Mouse (Mus musculus) thymus, postnatal 0 days (tissue): ENCODE data around the gene Fam160b1. TPM values are rescaled to one million over a fixed set of nuclear protein-coding genes. Genes with fewer than 3 reads are reported as not detected.
A peak's percentile ranks its signal among the peaks of the same experiment; 100 is the strongest.

Experiments
- DNase-seq: peaks from one replicate; pipeline ENCODE4 v3.0.0-alpha.2; 2015; ENCODE audit warnings: low spot score
- polyA plus RNA-seq: library from polyadenylated mRNA; unstranded; fragments of >200 nt; fragmentation: Nextera tagmentation; extraction: Ambion mirVana; gene quantifications from 2 replicates; pipeline ENCODE4 v1.2.1, GENCODE M21; 2015

Gene Fam160b1
- polyA plus RNA-seq, 1 experiment from 2014 or later: 17.0 TPM

DNA sequence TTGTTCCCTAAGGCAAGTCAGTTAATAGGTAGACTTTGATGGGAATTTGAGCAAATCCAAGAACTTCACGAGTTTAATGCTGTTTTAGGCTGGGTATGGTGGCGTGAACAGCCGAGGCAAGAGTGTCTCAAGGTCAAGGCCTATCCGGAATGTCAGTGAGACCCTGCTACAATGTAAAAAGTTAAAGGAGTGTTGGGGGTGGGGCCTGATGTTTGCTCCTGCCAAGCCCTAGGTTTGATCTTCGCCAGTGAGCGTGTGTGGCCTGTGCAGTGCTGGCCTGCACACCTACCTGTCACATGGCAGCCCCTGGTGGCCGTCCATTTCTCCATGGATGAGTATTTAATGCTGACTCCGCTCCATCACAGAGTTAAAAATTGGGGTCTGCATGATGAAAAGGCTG, 5.5 kb downstream of the Fam160b1 start:
- DNase-seq: no peak

DNA sequence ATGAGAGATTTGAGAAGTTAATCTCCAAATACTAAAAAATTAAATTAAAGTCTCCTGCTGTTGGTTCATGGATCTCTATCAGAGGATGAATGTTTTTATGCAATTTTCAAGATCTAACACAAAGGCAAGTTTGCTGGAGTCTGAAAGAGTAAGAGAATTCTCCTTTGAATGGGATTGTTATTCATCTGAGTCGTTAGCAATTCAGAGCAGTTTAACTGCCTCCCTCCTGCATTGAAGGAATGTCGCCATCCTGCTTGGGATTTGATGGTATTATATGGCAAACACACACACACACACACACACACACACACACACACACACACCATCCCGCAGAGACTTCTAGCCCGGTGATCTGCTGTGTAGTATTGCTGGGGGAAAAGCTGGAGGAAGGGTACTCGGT, 6.1 kb downstream of the Fam160b1 start:
- DNase-seq: no peak

DNA sequence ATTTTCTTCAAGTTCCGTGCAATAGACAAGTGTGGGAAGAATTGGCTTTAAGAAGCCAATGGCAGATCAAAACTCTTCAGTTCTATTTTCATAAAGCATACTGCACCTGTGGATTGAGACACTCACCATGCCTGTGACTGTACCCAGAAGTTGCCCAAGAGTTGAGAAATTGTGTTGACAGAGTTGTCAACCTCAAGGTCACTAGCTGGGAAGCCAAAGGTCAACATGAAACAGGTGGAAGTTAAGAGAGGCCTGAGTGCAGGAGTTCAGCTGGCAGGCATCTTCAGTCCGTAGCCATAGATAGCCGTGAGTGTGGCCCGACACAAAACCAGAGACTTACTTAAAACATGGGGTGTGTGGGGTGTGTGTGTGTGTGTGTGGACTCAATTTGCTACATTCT, 6.7 kb downstream of the Fam160b1 start:
- DNase-seq: no peak

DNA sequence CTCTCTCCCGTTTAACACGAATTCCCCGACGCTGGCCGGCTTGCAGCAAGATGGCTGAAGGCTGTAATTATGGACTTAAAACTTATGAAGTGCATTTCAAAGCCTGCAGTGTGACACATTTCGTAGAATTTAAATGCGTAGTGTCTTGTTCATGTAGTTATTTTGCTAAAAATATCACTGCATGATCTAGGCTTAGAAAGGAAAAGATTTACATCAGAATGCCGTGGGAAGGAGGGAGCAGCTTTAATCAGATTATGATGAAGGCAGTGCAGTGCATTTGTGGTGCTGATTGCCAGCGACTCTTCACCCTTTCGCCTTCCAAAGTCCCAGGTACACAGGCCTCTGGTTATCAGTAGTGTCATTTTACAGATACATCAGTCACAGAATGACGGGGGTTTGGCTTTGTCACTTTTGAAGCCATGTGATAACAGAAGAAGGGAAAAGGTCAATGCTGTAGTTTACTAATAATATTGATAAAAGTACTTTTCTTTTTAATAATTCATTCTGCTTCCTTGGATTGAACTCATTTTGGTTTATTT, 7.4 kb downstream of the Fam160b1 start:
- no peak for DNase-seq

DNA sequence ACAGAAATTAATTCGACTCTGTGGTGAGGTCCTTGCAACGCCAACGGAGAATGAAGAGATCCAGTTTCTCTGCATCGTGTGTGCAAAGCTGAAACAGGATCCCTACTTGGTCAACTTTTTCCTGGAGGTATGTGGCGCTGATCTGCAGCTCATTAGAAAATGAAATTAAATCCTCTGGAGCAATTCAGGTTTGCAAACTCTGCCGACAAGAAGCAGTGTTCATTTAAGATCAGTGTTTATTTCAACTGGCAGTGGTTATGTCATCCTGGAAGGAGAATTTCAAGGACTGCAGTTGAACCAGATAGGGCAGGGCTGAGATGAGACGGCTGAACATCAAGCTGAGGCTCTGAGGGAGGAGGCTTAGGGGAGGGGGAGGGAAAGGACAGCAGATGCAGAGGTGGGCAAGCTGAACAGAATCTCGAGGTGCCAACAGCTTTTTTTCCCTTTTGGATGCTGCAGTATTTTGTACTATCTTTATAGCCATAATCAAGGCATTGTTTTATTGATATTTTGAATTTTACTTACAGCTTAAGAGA, 12.9 kb downstream of the Fam160b1 start:
- DNase-seq: no peak

DNA sequence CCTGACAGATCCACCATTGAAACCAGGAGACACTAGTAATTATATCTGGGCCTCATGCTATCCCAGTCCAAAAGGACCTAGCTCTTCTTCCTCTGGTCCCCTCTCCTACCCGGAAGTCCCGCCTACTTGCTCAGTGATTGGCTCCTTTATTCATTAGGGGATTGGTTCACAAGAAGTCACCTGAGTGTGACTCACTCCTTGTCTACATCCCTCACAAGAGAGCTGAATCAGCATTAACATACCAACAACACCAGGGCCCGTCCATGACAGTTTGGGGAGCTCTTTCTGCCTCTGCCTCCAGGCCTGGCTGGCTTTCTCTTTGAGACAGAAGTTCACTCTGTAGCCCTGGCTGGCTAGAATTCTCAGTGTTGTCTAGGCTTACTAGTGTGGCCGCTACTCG, 14.7 kb downstream of the Fam160b1 start:
- DNase-seq: no peak

DNA sequence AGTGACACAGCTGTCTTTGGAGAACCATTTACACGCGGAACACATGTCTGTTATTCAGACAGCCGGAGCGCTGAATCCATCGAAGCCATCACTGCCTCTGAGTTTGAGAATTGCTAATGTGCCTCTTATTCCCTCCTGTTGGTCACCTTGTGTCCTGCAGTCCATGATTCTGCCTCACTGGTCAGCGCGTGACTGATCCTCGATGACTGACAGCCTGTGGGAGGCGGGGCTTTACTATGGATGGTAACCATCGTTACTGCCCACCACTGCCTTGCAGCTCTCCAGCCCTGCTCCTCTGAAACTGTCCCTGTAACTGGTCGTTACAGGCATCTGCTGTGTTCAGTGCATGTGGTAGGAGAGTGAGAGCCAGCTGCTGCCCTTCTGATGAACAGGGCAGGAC, 15.3 kb downstream of the Fam160b1 start:
- DNase-seq: no peak

DNA sequence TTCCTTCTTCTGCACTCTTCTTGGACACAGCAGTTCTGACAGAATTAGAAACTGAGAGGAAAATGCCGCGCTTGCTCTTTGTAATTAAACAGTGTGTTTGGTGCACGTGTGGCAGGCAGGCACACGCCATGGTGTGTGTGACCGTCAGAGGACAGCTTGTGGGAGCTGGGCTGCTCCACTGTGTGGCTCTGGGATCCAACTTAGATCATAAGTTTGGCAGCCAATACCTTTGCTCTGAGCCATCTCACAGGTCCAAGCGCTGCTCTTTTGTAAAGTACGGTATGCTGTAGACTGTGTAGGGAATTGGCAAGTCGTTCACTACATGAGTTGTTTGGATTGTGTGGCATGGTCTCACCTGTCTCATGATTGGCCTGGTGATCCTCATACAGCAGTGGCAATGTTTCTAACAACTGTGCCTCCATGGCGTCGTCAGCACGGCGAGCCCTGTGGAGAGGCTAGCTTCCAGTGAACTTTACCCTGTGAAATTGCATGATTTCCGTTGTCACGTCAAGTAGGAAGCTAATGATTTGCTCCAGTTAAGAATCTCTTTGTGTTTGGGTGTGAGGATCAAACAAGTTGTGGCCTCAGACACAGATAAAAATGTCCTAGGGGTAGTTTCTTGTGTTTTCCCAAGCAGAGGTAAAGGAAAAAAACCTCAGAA, 16.7 kb downstream of the Fam160b1 start:
- DNase-seq: no peak

DNA sequence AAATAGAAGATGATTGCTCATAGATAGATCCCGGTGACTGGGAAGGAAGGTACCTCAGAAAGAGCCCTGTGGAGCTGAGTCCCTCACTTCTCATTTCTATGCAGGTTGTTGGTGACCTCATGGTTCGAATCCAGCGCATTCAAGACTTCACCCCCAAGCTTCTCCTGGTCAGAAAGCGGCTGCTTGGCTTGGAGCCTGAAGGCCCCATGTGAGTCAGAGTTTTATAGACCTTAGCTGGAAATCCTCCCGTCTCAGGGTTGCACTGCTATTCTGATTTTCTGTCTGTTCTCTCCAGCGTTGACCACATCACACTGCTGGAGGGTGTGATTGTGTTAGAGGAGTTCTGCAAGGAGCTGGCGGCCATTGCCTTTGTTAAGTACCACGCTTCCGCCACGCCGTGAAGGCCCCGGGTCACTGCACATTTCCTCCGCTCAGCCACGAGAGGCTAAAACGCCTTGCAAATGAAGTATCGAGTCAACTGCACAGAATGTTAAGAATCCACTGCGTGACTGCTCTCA, 25.8 kb downstream of the Fam160b1 start:
- DNase-seq: no peak

DNA sequence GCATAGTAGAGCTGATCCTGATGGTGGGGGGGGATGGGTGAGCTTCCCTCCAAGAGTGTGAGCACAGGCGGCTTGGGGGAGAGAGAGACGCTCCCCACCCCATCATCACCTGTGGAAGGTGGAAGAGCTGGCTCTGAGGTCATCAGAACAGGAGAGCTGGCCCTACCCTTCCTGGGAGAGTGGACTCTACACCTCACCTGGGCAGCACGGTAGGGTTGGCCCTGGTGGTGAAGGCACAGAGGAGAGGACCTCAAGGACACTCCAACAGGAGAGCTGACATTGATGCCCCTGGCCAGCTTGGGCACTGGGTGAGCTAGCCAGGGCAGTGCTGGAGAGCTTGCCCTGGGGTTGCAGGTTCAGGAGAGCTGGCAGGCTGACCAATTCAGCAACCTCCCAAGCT, 31.1 kb downstream of the Fam160b1 start:
- no peak for DNase-seq

DNA sequence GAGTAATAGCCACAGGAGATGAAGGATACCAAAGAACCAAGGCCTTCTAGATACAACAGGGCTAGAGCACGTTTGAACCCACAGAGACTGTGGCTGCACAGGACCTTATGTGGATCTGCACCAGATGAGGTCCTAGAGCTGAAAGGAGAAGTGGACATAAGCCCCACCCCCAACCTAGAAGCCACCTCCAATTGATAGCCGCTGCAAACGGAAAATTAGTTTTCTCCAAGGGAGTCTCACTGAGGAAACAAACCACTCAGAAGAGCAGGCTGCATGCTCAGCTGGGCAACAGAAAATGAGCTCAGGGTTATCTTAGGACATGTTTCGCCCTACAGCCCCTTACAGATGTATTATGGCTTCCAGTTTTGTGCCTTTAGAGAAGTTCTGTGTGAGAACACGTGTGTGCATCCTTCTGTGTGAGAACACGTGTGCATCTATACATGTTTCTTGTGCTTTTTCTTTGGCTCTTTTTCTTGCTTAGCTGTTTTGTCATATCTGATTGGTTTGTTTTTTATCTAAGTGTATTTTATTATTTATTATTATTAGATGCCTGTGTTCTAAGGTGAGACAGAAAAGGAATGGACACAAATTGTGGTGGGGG, 33.0 kb downstream of the Fam160b1 start:
- no peak for DNase-seq

DNA sequence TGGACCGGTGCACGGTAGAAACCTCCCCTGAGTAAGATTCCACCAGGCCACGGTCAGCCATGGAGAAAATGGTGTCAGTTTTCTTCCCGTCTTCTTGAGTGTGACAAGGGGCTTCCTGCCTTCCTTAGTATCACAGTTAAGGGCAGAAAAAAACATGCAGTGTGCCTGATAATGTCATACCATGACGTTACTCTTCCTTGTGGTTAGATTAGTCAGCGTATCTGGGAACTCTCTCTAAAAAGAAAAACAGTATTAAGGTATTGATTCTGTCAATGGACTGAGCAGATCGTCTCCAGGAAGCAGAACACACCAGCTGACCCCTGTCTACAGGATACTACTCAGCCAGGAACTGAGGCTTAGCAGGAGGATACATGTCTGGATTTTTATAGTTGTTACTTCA, 36.1 kb downstream of the Fam160b1 start:
- DNase-seq: no peak

DNA sequence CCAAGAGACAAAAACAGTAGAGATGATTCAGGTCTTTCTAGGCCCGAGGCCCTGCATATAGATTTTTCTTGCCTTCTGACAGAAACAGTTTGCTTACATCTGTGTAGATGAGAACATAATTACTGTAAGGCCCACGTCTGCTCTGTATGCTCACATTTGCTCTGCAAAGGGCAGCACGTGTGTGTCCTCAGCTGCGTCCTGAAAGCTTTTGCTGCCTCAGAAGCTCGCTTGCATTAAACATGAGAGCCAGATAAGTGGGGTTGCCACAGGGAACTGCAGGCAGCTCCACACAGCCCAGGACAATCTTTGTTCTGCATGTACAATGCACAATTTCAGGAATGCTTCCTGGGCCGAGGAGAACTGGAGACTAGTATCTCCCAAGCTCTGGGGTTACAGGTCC, 41.9 kb downstream of the Fam160b1 start:
- DNase-seq: no peak

DNA sequence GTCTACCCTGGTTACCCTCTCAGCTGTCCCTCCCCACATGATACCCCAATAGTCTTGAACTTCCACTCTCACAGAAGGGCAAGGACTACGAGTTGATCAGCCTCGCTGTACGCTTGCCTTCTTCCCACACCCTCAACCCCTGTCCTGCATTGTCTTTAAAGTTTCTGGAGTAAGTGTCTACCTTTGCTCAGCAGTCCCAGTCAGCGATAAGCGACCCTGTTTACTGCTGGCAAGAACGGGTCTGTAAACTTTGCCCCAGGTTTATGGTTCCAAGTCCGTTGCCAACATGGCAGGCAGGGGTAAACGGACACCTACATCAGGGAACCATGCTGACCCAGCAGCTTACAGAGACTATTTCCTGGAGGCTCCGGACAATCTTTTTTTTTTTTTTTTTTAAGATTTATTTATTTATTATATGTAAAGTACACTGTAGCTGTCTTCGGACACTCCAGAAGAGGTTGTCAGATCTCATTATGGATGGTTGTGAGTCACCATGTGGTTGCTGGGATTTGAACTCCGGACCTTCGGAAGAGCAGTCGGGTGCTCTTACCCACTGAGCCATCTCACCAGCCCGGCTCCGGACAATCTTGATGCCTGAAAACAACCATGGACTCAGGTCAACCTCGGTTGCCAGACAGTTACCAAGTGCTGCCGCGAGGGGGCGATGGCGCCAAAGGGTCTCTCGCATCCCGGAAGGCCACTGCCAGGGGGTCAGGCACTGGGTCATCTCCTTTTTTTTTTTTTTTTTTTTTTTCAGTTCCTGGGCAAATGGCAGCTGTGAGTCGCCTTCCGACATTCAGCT, 43.4 kb downstream of the Fam160b1 start:
- peak; percentile 59 for DNase-seq

DNA sequence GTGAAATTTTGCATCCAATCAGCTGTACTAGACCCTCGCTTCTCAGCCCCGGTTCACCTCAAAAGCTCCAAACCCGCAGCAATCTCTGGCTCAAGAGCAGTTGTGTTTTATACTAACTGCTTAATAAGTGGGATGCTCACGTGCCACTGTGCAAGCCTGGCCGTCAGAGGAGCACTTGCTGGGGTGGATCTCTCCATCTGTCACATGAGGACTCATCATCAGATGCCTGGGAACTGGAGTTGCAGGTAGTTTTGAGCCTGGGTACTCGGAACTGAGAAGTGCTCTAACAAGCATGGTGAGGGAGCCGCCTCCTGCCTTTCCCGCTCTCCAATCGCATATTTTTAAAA, 44.0 kb downstream of the Fam160b1 start:
- DNase-seq: no peak

DNA sequence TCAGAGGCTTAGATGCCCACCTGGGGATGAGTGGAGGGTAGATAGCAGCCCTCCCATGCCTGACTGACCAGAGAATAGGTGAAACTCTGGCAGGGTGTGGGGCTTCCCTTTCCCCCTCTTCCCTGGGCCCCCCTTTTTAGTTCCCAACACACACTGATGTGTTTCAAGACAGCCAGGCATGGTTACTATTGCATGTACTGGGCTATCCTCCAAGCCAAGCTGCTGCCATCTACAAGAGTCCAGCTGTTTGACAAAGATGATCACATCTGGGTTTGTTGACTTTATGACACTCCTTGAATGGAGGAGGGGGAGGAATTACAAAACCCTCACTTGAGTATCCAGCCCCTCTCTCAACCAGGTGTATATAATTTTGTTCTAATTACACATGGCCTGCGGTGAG, 47.5 kb downstream of the Fam160b1 start:
- DNase-seq: no peak

DNA sequence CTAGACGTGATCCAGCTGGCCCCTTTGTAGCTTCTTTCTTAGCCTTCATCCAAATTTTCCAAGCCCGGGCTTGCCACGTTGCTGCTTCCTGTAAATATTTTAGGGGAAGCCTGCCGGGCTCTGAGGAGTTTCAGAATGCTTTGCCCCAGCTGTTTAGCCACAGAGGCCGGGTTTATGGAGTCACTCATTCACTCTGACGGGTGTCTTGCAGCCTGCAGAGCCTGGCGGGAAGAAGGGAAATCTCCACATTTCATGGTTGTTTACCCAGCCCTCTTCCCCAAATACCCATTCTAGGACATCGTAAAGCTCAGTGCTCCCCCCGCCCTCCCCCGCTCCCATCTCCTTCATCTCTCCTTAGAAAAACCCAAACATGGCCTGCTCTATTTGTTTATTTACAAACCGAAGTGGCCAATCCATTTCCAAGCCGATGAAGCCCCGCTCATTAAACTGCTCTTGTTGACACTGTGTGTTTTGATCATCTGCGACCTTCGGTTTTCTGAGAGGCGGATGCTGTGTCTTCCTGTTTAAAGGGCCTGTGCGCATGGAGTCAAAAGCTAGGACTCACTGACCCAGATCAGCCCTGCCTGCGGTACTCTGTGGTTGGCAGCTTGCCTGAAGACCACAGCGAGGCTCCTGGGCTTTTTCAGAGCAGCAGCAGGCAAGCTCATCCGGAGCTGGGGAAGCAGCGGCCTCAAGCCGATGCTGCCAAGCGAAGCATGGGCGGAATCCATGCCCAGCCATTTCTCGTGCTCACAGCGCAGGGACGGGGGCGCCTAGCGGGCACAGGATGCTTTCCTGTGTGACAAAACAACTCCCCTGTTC, 51.1 kb downstream of the Fam160b1 start:
- DNase-seq: peak; percentile 83

DNA sequence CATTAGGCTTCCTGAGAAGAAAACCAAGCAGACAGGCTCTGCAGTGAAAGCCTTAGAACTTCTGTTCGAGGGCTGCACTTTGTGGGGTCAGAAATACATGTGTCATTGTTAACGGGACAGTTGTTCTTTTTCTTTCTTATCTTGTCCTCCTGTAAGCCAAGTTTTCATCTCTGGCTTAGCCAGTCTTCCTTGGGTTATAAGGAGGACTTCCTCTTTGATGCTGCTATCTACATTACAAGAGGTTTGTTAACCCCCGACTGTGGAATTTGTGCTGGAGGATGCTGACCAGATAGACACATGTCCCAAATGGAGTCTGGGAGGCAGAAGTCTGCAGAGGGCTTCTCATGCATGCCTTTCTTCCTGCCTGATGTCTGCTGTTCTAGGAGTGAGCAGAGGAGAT, 52.7 kb downstream of the Fam160b1 start:
- no peak for DNase-seq

DNA sequence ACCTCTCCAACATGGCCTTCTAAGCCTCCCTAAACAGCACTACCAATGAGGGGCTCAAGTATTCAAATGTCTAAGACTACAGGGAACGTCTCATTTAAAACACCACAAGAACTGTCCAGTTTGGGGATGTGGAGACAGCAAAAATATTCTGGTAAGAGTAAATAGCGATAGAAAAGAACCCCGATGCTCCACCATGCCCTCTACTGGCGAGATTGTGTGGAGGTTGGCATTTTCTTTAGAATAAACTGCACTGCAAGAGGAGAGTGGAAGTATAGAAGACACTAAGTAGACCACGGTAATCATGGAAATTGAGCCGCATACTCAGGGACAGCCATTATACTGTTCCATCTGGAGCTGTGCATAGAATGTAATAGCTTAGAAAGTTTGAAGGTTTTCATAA, 53.4 kb downstream of the Fam160b1 start:
- no peak for DNase-seq

DNA sequence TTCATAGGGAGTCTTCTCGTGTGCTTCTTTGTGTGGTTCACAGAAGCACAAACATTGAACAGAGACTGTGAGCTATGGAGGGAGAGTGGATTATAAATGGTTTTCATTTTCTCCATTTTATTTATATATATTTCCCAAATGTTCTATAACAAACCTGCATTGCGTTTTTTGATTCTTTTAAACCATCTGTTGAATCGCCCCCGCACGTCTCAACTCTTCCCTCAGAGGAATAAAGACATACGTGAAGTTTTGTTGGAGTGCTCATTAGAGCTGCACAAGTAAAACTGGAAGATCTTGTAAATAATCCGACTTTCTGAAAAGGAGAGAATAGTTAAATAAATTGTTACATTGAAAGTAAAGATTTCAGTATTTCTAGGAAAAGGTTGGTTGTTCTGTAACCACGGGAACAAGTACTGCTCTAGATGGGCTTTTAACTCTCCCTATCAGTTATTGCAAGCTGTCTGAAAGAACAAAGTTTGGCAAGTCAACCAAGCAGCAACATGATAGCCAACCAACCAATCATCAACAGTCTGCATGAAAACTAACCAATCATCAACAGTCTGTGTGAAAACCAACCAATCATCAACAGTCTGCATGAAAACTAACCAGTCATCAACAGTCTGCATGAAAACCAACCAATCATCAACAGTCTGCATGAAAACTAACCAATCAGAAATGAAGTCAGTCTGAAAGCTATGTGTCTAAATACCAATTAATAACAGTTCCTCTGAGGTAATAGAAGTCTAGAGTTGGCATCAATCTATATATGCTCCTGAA, 54.7 kb downstream of the Fam160b1 start:
- DNase-seq: no peak
